Mouse (Mus musculus) C2C12 (cell line): ENCODE results near the gene Mfn1.

Experiments used
- CTCF ChIP-seq: IDR thresholded peaks from one replicate; pipeline ENCODE4 v1.5.1; 2011; ENCODE audit not compliant: control insufficient read depth, insufficient read depth, insufficient read length
- MAX ChIP-seq: IDR thresholded peaks from one replicate; pipeline ENCODE4 v1.6.1; 2011; ENCODE audit warnings: mild to moderate bottlenecking, control low read depth
- MYOG ChIP-seq: IDR thresholded peaks from one replicate; pipeline ENCODE4 v1.6.1; 2011; ENCODE audit not compliant: control insufficient read depth, insufficient read length; ENCODE audit errors: extremely low read depth
- USF1 ChIP-seq: IDR thresholded peaks from one replicate; pipeline ENCODE4 v1.6.1; 2011; ENCODE audit warnings: low read depth, mild to moderate bottlenecking, control low read depth, moderate library complexity

- TF ChIP-seq USF1 (no peak), CTCF (no peak), MAX (no peak), MYOG (no peak)
Observed at GRCm38 (mm10) chr3:32563401-32563800, 34.1 kb downstream of the Mfn1 start.
